Comparison of ENCODE assay signal across 8 mouse cellular contexts in the genomic region with DNA sequence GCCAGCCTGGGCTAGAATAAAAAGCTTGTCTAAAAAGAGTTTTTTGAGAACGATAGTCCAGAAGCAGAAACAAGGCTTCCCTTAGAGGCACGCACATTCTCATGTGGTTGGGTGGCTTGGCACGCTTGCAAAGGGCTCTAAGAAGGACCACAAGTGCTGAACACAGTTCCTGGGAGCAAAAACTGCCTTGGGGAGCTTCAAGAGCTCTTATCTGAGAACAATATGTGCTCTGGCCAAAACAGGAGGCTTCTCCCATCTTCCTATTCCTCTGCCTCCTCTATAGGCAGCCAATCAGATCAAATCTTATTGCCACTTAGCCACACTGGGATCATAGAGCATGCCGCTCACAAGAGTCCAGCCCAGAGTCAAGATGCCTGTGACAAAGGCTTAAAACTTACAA. TPM values are rescaled to one million over a fixed set of nuclear protein-coding genes. Genes with fewer than 3 reads are reported as not detected.
DNase-seq lines count a peak whose midpoint lies in the region; ATAC-seq and TF ChIP-seq lines count a peak whose summit lies in the region.

No protein-coding gene starts in this region.

- H3K27ac ChIP-seq in hindbrain, embryonic 10.5 days, result 0 out of 2 replicates have a peak overlapping the region, but pooled peaks have one; percentile 13
- no peak overlapping the region for H3K27ac ChIP-seq in hindbrain, embryonic 11.5 days (ENCODE audit: low read depth, low read length)
- peak overlapping the region; percentile 92 for H3K27ac ChIP-seq in embryonic fibroblast, embryonic 13.5 days (ENCODE audit: insufficient read depth, low read length)
- H3K27ac ChIP-seq in intestine, embryonic 15.5 days, result peak overlapping the region; percentile 81

- 94% methylated on average over 4 of the region's 4 CpGs for WGBS in hindbrain, embryonic 10.5 days
- WGBS in hindbrain, embryonic 11.5 days, result 91% methylated on average over 4 of the region's 4 CpGs
- 58% methylated on average over 4 of the region's 4 CpGs for WGBS in intestine, embryonic 15.5 days

- peaks cover 43% of the 10 kb centered on the region for H3K4me1 ChIP-seq in hindbrain, embryonic 10.5 days (replicated peaks)
- H3K4me1 ChIP-seq in hindbrain, embryonic 11.5 days (replicated peaks; ENCODE audit: control insufficient read depth, insufficient read depth, low read length), result no peaks in the 10 kb centered on the region
- peaks cover 29% of the 10 kb centered on the region for H3K4me1 ChIP-seq in embryonic fibroblast, embryonic 13.5 days (ENCODE audit: control insufficient read depth, insufficient read depth, low read length)
- peaks cover 31% of the 10 kb centered on the region for H3K4me1 ChIP-seq in intestine, embryonic 15.5 days (replicated peaks)

- no peak overlapping the region for H3K4me3 ChIP-seq in hindbrain, embryonic 10.5 days
- H3K4me3 ChIP-seq in hindbrain, embryonic 11.5 days (ENCODE audit: low read depth, low read length), result no peak overlapping the region
- H3K4me3 ChIP-seq in embryonic fibroblast, embryonic 13.5 days (ENCODE audit: insufficient read depth, low read length), result no peak overlapping the region
- no peak overlapping the region for H3K4me3 ChIP-seq in intestine, embryonic 15.5 days (replicated peaks)

- H3K9me3 ChIP-seq in hindbrain, embryonic 10.5 days, result no peaks in the 10 kb centered on the region
- H3K9me3 ChIP-seq in hindbrain, embryonic 11.5 days (ENCODE audit: control insufficient read depth, low read length), result no peaks in the 10 kb centered on the region
- no peaks in the 10 kb centered on the region for H3K9me3 ChIP-seq in intestine, embryonic 15.5 days

- no peak for DNase-seq in hindbrain, embryonic 10.5 days (ENCODE audit: low spot score)
- DNase-seq in hindbrain, embryonic 11.5 days (ENCODE audit: low spot score), result no peak
- DNase-seq in natural killer cell, adult 2 months (ENCODE audit: low spot score in 2 of 2), result no peak
- no peak for DNase-seq in left cerebral cortex, postnatal 14 days (ENCODE audit: low spot score in 2 of 2)
- DNase-seq in left cerebral cortex, postnatal 25 days (ENCODE audit: low spot score in 2 of 2), result no peak

- no peak for ATAC-seq in hindbrain, embryonic 11.5 days (ENCODE audit: low FRiP score)
- no peak for ATAC-seq in intestine, embryonic 15.5 days
- ATAC-seq in megakaryocyte-erythroid progenitor cell, adult 5-6 weeks (replicated peaks; ENCODE audit: low FRiP score, low TSS enrichment, poor library complexity, severe bottlenecking), result peak; percentile 60

- H3K27me3 ChIP-seq in hindbrain, embryonic 10.5 days (ENCODE audit: insufficient read depth, poor library complexity, severe bottlenecking), result no peaks in the 10 kb centered on the region
- no peaks in the 10 kb centered on the region for H3K27me3 ChIP-seq in hindbrain, embryonic 11.5 days (ENCODE audit: control insufficient read depth, insufficient read depth, low read length)
- no peaks in the 10 kb centered on the region for H3K27me3 ChIP-seq in intestine, embryonic 15.5 days (replicated peaks)

- H3K4me2 ChIP-seq in hindbrain, embryonic 11.5 days (replicated peaks; ENCODE audit: low read depth, low read length), result no peak overlapping the region
- 0 out of 2 replicates have a peak overlapping the region, but pooled peaks have one; percentile 6 for H3K4me2 ChIP-seq in intestine, embryonic 15.5 days (replicated peaks)

- H3K9ac ChIP-seq in hindbrain, embryonic 11.5 days (ENCODE audit: low read depth, low read length), result no peak overlapping the region
- H3K9ac ChIP-seq in intestine, embryonic 15.5 days, result peak overlapping the region; percentile 14; the same call in 1 of the 2 replicates

- no peak; the same call in 1 of the 2 replicates for TF ChIP-seq POLR2A in embryonic fibroblast, embryonic 13.5 days (IDR thresholded peaks at IDR 0.05; ENCODE audit: low read depth, low read length)

- intact Hi-C loops in left cerebral cortex, postnatal 14 days (cut with DNase I), result no loop called here
- intact Hi-C loops in left cerebral cortex, postnatal 25 days (cut with DNase I), result no loop called here

- TF ChIP-seq CTCF in embryonic fibroblast, embryonic 13.5 days (IDR thresholded peaks at IDR 0.05; ENCODE audit: borderline replicate concordance, insufficient read depth, low read length), result no peak

- peaks cover 50% of the 10 kb centered on the region for H3K36me3 ChIP-seq in hindbrain, embryonic 10.5 days
- H3K36me3 ChIP-seq in hindbrain, embryonic 11.5 days (ENCODE audit: control insufficient read depth, insufficient read depth, low read length), result no peaks in the 10 kb centered on the region
- H3K36me3 ChIP-seq in intestine, embryonic 15.5 days, result no peaks in the 10 kb centered on the region

RNA-seq across cellular contexts. Expression of gene Clic4, which starts 18.3 kb away (rescaled TPM):
- polyA plus RNA-seq in hindbrain, embryonic 10.5 days (2016; fragmentation: Nextera tagmentation; extraction: Ambion mirVana), result 184 and 220 TPM in 2 replicates
- polyA plus RNA-seq in hindbrain, embryonic 11.5 days (2014; fragmentation: Nextera tagmentation; extraction: Ambion mirVana), result 109 and 147 TPM in 2 replicates
- 223 and 251 TPM in 2 replicates for polyA plus RNA-seq in embryonic fibroblast, embryonic 13.5 days (2011; ENCODE audit: insufficient read length, low read depth, missing spikeins)
- 126 and 135 TPM in 2 replicates for polyA plus RNA-seq in intestine, embryonic 15.5 days (2015; fragmentation: Nextera tagmentation; extraction: Ambion mirVana)
- total RNA-seq in megakaryocyte-erythroid progenitor cell, adult 5-6 weeks (2014; fragmentation: Nextera tagmentation), result 77.8 and 83.9 TPM in 2 replicates
- 79.0 and 86.0 TPM in 2 replicates for total RNA-seq in megakaryocyte-erythroid progenitor cell, adult 5-6 weeks (2017)
- 10 to 100 TPM; 31.2 to 32.0 TPM for total RNA-seq in left cerebral cortex, postnatal 14 days (2021)
- 10 to 100 TPM; 31.8 to 34.1 TPM for total RNA-seq in left cerebral cortex, postnatal 25 days (2021)
